Mouse (Mus musculus): ENCODE measurements around the gene Pam. TPM values are rescaled to one million over a fixed set of nuclear protein-coding genes. Genes with fewer than 3 reads are reported as not detected.

Pam gene
- polyA plus RNA-seq, 1 experiment: 37.0 TPM

DNA sequence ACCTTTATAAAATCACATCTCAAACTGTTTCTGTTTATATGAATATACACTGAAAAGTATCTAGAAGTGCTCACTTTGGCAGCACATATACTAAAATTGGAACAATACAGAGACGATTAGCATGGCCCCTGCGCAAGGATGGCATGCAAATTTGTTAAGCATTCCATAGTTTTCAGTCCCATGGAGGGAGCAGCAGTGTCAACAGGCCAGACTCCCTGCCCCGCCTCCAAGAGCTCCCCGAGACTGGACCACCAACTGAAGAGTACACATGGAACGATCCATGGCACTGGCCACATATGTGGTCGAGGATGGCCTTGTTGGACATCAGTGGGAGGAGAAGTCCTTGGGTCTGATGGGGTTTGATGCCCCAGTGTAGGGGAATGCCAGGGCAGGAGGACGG is 45.7 kb downstream of the Pam start:
- Histone ChIP-seq H3K4me3 (ENCODE audit: insufficient read depth, low read length) (no peak overlapping the region), H3K4me1 (ENCODE audit: control insufficient read depth, insufficient read depth, low read length) (peaks cover 8% of the 10 kb centered on the region), H3K27ac (ENCODE audit: insufficient read depth, low read depth, low read length) (no peak overlapping the region)
- TF ChIP-seq POLR2A (IDR thresholded peaks at IDR 0.05; ENCODE audit: borderline replicate concordance, low read depth, low read length) (no peak), CTCF (IDR thresholded peaks at IDR 0.05; ENCODE audit: low read depth, low read length) (no peak)

DNA sequence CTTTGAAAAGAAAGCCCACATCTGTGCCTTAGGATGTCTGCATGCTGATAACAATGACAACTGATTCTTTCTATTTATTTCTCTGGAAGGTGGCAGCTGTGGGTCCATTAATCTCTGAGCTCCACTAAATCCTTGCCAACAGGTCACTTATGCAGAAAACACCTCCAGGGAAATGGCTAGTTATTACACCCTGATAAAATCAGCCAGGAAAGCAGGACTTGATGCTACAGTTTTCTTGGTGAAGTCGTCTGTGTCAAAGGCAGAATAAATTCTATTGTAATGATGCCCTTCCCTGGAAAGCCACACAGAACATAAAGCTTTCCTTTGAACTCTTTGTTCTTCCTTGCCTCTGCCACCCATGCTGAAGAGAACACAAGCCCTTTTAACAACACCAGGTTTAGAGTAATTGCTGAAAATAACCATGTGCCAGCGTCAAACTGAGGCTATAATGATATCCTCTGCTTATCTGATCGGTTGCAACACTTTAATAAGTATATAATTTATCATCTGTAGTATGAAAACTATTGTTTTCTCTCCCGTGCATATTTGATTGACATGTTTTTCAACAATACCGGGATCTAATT is 47.1 kb downstream of the Pam start:
- peaks cover 8% of the 10 kb centered on the region for H3K4me1 ChIP-seq (ENCODE audit: control insufficient read depth, insufficient read depth, low read length)
- no peak overlapping the region for H3K27ac ChIP-seq (ENCODE audit: insufficient read depth, low read depth, low read length)
- no peak overlapping the region for H3K4me3 ChIP-seq (ENCODE audit: insufficient read depth, low read length)
- TF ChIP-seq POLR2A (IDR thresholded peaks at IDR 0.05; ENCODE audit: borderline replicate concordance, low read depth, low read length) (no peak), CTCF (IDR thresholded peaks at IDR 0.05; ENCODE audit: low read depth, low read length) (no peak)

DNA sequence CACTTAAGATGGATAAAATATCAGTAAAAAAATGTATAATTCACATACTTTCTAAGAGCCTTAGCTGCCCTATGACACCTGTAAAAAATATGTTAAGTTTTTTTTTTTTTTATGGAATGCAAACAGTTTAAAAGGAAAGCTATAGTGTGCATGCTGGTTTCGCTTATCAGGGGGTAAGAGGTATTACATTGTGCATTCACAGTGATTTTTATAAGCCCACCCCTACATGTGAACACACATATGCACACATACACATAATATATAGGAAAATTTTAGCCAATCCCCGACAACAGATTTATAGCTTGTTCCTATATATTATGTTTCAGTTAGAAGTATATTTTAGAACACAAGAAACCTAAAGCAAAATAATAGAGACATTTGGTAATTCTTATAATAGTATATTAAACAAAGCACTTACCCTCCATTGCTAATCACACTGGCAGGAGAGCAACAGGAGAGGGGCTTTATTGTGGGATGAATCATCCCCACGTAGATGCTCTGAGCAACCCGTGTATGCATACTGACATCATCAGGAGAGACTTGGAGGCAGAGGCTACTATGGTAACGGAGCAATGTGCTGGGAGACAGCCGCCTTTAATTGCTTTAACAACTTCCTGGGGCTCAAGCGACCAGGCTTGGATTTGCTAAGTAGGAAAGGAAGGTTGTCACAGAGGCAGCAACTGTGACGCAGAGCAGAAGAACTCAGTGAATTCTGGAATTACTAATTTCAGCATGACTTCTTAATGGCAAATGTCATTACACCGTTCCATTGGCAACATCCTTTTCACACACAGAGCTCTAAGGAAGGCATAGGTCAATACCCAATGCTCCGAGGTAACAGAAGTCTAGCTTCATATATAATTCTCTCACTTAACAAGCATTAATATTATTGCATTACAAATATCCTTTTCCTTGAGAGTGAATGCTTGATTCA is 47.9 kb downstream of the Pam start:
- Histone ChIP-seq H3K27ac (ENCODE audit: insufficient read depth, low read depth, low read length) (no peak overlapping the region), H3K4me1 (ENCODE audit: control insufficient read depth, insufficient read depth, low read length) (peaks cover 6% of the 10 kb centered on the region), H3K4me3 (ENCODE audit: insufficient read depth, low read length) (no peak overlapping the region)
- TF ChIP-seq CTCF (IDR thresholded peaks at IDR 0.05; ENCODE audit: low read depth, low read length): no peak
- TF ChIP-seq POLR2A (IDR thresholded peaks at IDR 0.05; ENCODE audit: borderline replicate concordance, low read depth, low read length): no peak

GRCm38 (mm10) chr1:98042425-98042824 is 53.0 kb downstream of the Pam start:
- Histone ChIP-seq H3K27ac (ENCODE audit: insufficient read depth, low read depth, low read length) (no peak overlapping the region), H3K4me3 (ENCODE audit: insufficient read depth, low read length) (no peak overlapping the region), H3K4me1 (ENCODE audit: control insufficient read depth, insufficient read depth, low read length) (peaks cover 11% of the 10 kb centered on the region)
- no peak for TF ChIP-seq CTCF (IDR thresholded peaks at IDR 0.05; ENCODE audit: low read depth, low read length)
- TF ChIP-seq POLR2A (IDR thresholded peaks at IDR 0.05; ENCODE audit: borderline replicate concordance, low read depth, low read length): no peak

DNA sequence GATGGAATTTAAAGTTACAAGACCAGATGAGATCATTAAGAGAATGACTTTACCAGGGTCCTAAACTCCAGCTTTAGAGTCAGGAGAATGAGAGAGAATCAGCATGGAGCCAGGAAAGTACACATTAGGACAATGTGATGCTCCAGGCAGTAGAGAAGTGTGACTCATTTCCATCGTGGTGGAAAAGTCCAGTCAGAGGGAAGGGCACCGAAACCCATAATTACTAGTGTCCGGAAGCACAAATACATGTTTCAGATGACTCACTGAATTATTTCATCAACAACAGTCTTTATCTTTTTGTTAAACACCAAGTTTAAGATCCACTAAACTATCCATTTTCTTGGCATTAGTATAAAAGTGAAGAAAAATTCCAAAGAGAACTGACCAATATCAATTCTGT is 57.2 kb downstream of the Pam start:
- H3K4me1 ChIP-seq (ENCODE audit: control insufficient read depth, insufficient read depth, low read length): peaks cover 28% of the 10 kb centered on the region
- no peak overlapping the region for H3K4me3 ChIP-seq (ENCODE audit: insufficient read depth, low read length)
- TF ChIP-seq CTCF (IDR thresholded peaks at IDR 0.05; ENCODE audit: low read depth, low read length) (no peak), POLR2A (IDR thresholded peaks at IDR 0.05; ENCODE audit: borderline replicate concordance, low read depth, low read length) (no peak)
- H3K27ac ChIP-seq (ENCODE audit: insufficient read depth, low read depth, low read length): peak overlapping the region; percentile 85

GRCm38 (mm10) chr1:98035736-98036135 is 59.7 kb downstream of the Pam start:
- 0 out of 2 replicates have a peak overlapping the region, but pooled peaks have one; percentile 27 for H3K27ac ChIP-seq (ENCODE audit: insufficient read depth, low read depth, low read length)
- H3K4me1 ChIP-seq (ENCODE audit: control insufficient read depth, insufficient read depth, low read length): peaks cover 30% of the 10 kb centered on the region
- no peak overlapping the region for H3K4me3 ChIP-seq (ENCODE audit: insufficient read depth, low read length)
- TF ChIP-seq POLR2A (IDR thresholded peaks at IDR 0.05; ENCODE audit: borderline replicate concordance, low read depth, low read length) (no peak), CTCF (IDR thresholded peaks at IDR 0.05; ENCODE audit: low read depth, low read length) (no peak)

DNA sequence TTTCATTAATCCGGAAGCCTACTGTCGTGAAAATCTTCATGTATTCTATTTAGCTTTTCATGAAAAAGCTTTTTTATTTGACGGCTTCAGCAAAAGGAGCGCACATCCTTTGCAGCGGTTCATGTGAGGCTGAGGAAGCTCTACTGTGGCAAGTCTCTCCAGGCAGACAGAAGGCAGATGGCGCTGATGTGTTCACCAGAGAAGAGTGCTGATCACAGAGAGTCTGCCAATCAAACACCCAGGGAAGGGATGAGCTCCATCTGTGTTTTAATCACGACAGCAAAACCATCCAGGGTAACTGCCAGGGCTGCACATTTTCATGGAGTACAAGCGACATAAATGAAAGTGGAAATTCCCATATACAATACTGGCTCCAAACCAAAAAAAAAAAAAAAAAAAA is 63.6 kb downstream of the Pam start:
- H3K27ac ChIP-seq (ENCODE audit: insufficient read depth, low read depth, low read length): no peak overlapping the region
- peaks cover 16% of the 10 kb centered on the region for H3K4me1 ChIP-seq (ENCODE audit: control insufficient read depth, insufficient read depth, low read length)
- TF ChIP-seq CTCF (IDR thresholded peaks at IDR 0.05; ENCODE audit: low read depth, low read length): no peak
- no peak for TF ChIP-seq POLR2A (IDR thresholded peaks at IDR 0.05; ENCODE audit: borderline replicate concordance, low read depth, low read length)
- no peak overlapping the region for H3K4me3 ChIP-seq (ENCODE audit: insufficient read depth, low read length)

GRCm38 (mm10) chr1:98029025-98029424 is 66.4 kb downstream of the Pam start:
- H3K4me1 ChIP-seq (ENCODE audit: control insufficient read depth, insufficient read depth, low read length): 0 out of 2 replicates have a peak, but pooled peaks cover 2% of the 10 kb centered on the region
- no peak overlapping the region for H3K4me3 ChIP-seq (ENCODE audit: insufficient read depth, low read length)
- TF ChIP-seq CTCF (IDR thresholded peaks at IDR 0.05; ENCODE audit: low read depth, low read length) (no peak), POLR2A (IDR thresholded peaks at IDR 0.05; ENCODE audit: borderline replicate concordance, low read depth, low read length) (no peak)
- H3K27ac ChIP-seq (ENCODE audit: insufficient read depth, low read depth, low read length): no peak overlapping the region

DNA sequence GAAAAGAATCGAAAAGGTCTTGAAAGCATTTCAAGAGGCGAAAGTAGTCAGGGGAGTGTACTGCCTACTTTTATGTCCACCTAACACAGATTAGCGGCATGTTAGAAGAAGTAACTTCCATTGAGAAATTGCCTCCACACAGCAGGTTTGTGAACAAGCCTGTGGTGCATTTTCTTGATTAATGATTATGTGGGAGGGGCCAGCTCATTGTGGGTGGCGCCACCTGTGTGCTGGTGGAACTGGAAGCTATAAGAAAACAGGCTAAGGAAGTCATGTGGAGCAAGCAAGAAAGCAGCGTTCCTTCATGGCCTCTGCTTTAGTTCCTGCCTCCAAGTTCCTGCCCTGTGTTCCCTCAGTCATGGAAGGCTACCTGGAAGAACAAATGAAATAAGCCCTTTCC is 67.0 kb downstream of the Pam start:
- Histone ChIP-seq H3K4me3 (ENCODE audit: insufficient read depth, low read length) (no peak overlapping the region), H3K27ac (ENCODE audit: insufficient read depth, low read depth, low read length) (no peak overlapping the region), H3K4me1 (ENCODE audit: control insufficient read depth, insufficient read depth, low read length) (0 out of 2 replicates have a peak, but pooled peaks cover 2% of the 10 kb centered on the region)
- TF ChIP-seq CTCF (IDR thresholded peaks at IDR 0.05; ENCODE audit: low read depth, low read length) (no peak), POLR2A (IDR thresholded peaks at IDR 0.05; ENCODE audit: borderline replicate concordance, low read depth, low read length) (no peak)

GRCm38 (mm10) chr1:98027959-98028358 is 67.5 kb downstream of the Pam start:
- H3K4me1 ChIP-seq (ENCODE audit: control insufficient read depth, insufficient read depth, low read length): 0 out of 2 replicates have a peak, but pooled peaks cover 2% of the 10 kb centered on the region
- no peak overlapping the region for H3K4me3 ChIP-seq (ENCODE audit: insufficient read depth, low read length)
- TF ChIP-seq POLR2A (IDR thresholded peaks at IDR 0.05; ENCODE audit: borderline replicate concordance, low read depth, low read length) (no peak), CTCF (IDR thresholded peaks at IDR 0.05; ENCODE audit: low read depth, low read length) (no peak)
- no peak overlapping the region for H3K27ac ChIP-seq (ENCODE audit: insufficient read depth, low read depth, low read length)
